In genomic region chr12:69855641-69856300, GRCm38 (mm10) we compare ENCODE assay signal across 25 mouse cellular contexts.
"Had no signal": no experiment of that assay in that cellular context is flagged by ENCODE, and none has a peak within 500 bp of the region (broad histone marks: within the 10 kb centered on the region; RNA-seq: fewer than 3 reads in every experiment).

No protein-coding gene starts in this region.

- H3K4me1 ChIP-seq: hindbrain, embryonic 12.5 days; intestine, embryonic 15.5 days; limb, embryonic 10.5 days had no signal

- H3K27ac ChIP-seq: gastrocnemius, adult 2 months; heart, adult 2 months; heart, embryonic 13.5 days; heart, embryonic 15.5 days; hindbrain, embryonic 12.5 days; hindbrain, embryonic 14.5 days; intestine, embryonic 15.5 days; limb, embryonic 10.5 days; limb, embryonic 12.5 days; liver, embryonic 13.5 days; liver, embryonic 15.5 days had no signal

- H3K9me3 ChIP-seq: heart, embryonic 13.5 days; heart, embryonic 15.5 days; hindbrain, embryonic 12.5 days; intestine, embryonic 15.5 days; limb, embryonic 10.5 days; limb, embryonic 12.5 days; liver, embryonic 13.5 days; liver, embryonic 15.5 days had no signal

- H3K9ac ChIP-seq: heart, embryonic 13.5 days; heart, embryonic 15.5 days; hindbrain, embryonic 12.5 days; hindbrain, embryonic 14.5 days; intestine, embryonic 15.5 days; limb, embryonic 12.5 days; liver, embryonic 13.5 days; liver, embryonic 15.5 days; liver, postnatal 0 days had no signal

- H3K4me3 ChIP-seq: gastrocnemius, adult 2 months; heart, adult 2 months; heart, embryonic 13.5 days; heart, embryonic 15.5 days; hindbrain, embryonic 12.5 days; intestine, embryonic 15.5 days; limb, embryonic 10.5 days; limb, embryonic 12.5 days; liver, embryonic 13.5 days; liver, embryonic 15.5 days had no signal

- H3K27me3 ChIP-seq: heart, embryonic 13.5 days; heart, embryonic 15.5 days; hindbrain, embryonic 12.5 days; intestine, embryonic 15.5 days; limb, embryonic 12.5 days; liver, embryonic 13.5 days; liver, embryonic 15.5 days had no signal

- ATAC-seq: hindbrain, embryonic 16.5 days; inflammation-experienced regulatory T-cells, adult 6 months; intestine, embryonic 15.5 days; intestine, postnatal 0 days; liver, postnatal 0 days had no signal

- DNase-seq: gastrocnemius, adult 2 months; gastrocnemius, postnatal 10 days; gastrocnemius, postnatal 25 days; heart, adult 2 months; kidney, adult 18-20 months; kidney, adult 8-10 months; kidney, postnatal 10 days; kidney, postnatal 25 days; kidney, postnatal 4 days; liver; liver, embryonic 13.5 days; liver, postnatal 0 days had no signal

- H3K4me2 ChIP-seq: heart, embryonic 11.5 days; heart, embryonic 13.5 days; heart, embryonic 15.5 days; hindbrain, embryonic 12.5 days; hindbrain, embryonic 14.5 days; intestine, embryonic 15.5 days; limb, embryonic 12.5 days; liver, embryonic 11.5 days; liver, embryonic 13.5 days; liver, embryonic 15.5 days had no signal
